Mouse (Mus musculus) kidney, postnatal 0 days (tissue): ENCODE measurements around the gene Ccdc81. TPM values are rescaled to one million over a fixed set of nuclear protein-coding genes. Genes with fewer than 3 reads are reported as not detected.

Experiments
- ATAC-seq: fragments of 200-750 bp; cut with Nextera tagmentation; replicated peaks from 2 replicates; pipeline ENCODE4 v1.8.0; 2017; ENCODE audit warnings: low read depth, moderate number of reproducible peaks, moderate TSS enrichment, moderate library complexity; ENCODE audit not compliant: low FRiP score
- DNase-seq: peaks from one replicate; pipeline ENCODE4 v3.0.0-alpha.2; 2016; ENCODE audit warnings: low spot score
- H3K27ac ChIP-seq: fragments of 300-500 bp; sonication (generic); 2 replicates; pipeline ENCODE4 v1.5.1; 2014; ENCODE audit warnings: mild to moderate bottlenecking
- H3K27me3 ChIP-seq: fragments of 300-500 bp; sonication (generic); 2 replicates; pipeline ENCODE4 v1.6.1; 2014; ENCODE audit warnings: low read length, mixed read lengths; ENCODE audit not compliant: insufficient read depth
- H3K36me3 ChIP-seq: fragments of 300-500 bp; sonication (generic); 2 replicates; pipeline ENCODE4 v1.6.1; 2014; ENCODE audit warnings: low read length, mixed read lengths; ENCODE audit not compliant: insufficient read depth
- H3K4me1 ChIP-seq: fragments of 300-500 bp; sonication (generic); replicated peaks from 2 replicates; pipeline ENCODE4 v1.6.1; 2014; ENCODE audit warnings: antibody characterized with exemption, low read length, mixed read lengths; ENCODE audit not compliant: insufficient read depth
- H3K4me2 ChIP-seq: fragments of 300-500 bp; sonication (generic); 2 replicates; pipeline ENCODE4 v1.6.1; 2014; ENCODE audit warnings: mild to moderate bottlenecking, low read length, moderate library complexity, mixed read lengths
- H3K4me3 ChIP-seq: fragments of 300-500 bp; sonication (generic); replicated peaks from 2 replicates; pipeline ENCODE4 v1.5.1; 2014; ENCODE audit warnings: low read depth, low read length
- H3K9ac ChIP-seq: fragments of 300-500 bp; sonication (generic); 2 replicates; pipeline ENCODE4 v1.6.1; 2014; ENCODE audit warnings: low read depth, low read length
- H3K9me3 ChIP-seq: fragments of 300-500 bp; sonication (generic); replicated peaks from 2 replicates; pipeline ENCODE4 v1.6.1; 2016; ENCODE audit warnings: low read length, inconsistent platforms, mixed read lengths
- CTCF ChIP-seq: IDR thresholded peaks from 2 replicates; pipeline ENCODE4 v1.5.1; 2016; ENCODE audit warnings: antibody characterized with exemption, low read depth, mild to moderate bottlenecking, moderate library complexity
- WGBS: fragments of 180-500 bp; shearing (Covaris S2); extraction: QIAGEN DNeasy Blood & Tissue Kit; methylation state at CpG from one replicate; pipeline ENCODE4 v1.1.7; 2014; 5-methylcytosine and 5-hydroxymethylcytosine counted together
- polyA plus RNA-seq: library from polyadenylated mRNA; unstranded; fragments of >200 nt; fragmentation: Nextera tagmentation; extraction: Ambion mirVana; gene quantifications from 2 replicates; pipeline ENCODE4 v1.2.1, GENCODE M21; 2015

Ccdc81 gene
- polyA plus RNA-seq, 1 experiment from 2014 or later, result 0.21 TPM

- WGBS, result 50% methylated on average over 10 of the region's 10 CpGs
- no peak overlapping the region for H3K4me2 ChIP-seq
- H3K9ac ChIP-seq, result no peak overlapping the region
- no peak overlapping the region for H3K27ac ChIP-seq
- H3K9me3 ChIP-seq, result no peaks in the 10 kb centered on the region
- DNase-seq (peak; percentile 39), ATAC-seq (no peak)
- no peaks in the 10 kb centered on the region for H3K27me3 ChIP-seq
- no peaks in the 10 kb centered on the region for H3K36me3 ChIP-seq
- no peaks in the 10 kb centered on the region for H3K4me1 ChIP-seq
- no peak for TF ChIP-seq CTCF
- no peak overlapping the region for H3K4me3 ChIP-seq
Observed at GRCm38 (mm10) chr7:89852158-89853095, 51.0 kb downstream of the Ccdc81 start.

DNA sequence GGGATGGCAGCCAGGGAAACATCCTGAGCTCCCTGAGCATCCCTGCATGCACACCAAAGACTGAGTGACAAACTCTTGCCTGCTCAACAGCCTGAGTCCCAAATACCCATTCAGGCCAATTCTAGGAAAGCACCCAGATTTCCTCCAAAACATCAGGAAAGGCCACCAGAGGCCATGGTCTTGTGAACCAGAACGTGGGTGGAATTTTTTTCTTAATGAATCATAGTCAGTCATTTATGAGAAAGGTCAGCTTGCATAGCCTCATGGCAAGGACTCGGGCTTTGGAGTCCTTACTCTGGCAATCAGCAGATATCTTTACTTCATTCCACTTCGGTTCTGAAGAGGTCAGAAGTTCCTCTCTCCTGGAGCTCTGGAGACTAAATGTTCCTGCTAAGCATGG, 52.9 kb downstream of the Ccdc81 start:
- Histone ChIP-seq H3K9me3 (no peaks in the 10 kb centered on the region), H3K4me3 (no peak overlapping the region), H3K4me1 (no peaks in the 10 kb centered on the region), H3K36me3 (no peaks in the 10 kb centered on the region), H3K4me2 (no peak overlapping the region), H3K9ac (no peak overlapping the region), H3K27me3 (no peaks in the 10 kb centered on the region), H3K27ac (no peak overlapping the region)
- DNase-seq, result no peak
- no peak for ATAC-seq
- whole genome bisulfite sequencing, result 56% methylated on average over 3 of the region's 3 CpGs
- no peak for TF ChIP-seq CTCF

GRCm38 (mm10) chr7:89845669-89846068, 57.8 kb downstream of the Ccdc81 start:
- Histone ChIP-seq H3K4me2 (no peak overlapping the region), H3K4me3 (no peak overlapping the region), H3K27me3 (no peaks in the 10 kb centered on the region; the same call in 1 of the 2 replicates), H3K9ac (no peak overlapping the region), H3K27ac (no peak overlapping the region), H3K4me1 (no peaks in the 10 kb centered on the region), H3K36me3 (no peaks in the 10 kb centered on the region), H3K9me3 (no peaks in the 10 kb centered on the region)
- ATAC-seq (no peak), DNase-seq (no peak)
- WGBS, result 74% methylated on average over 4 of the region's 4 CpGs
- no peak for TF ChIP-seq CTCF

GRCm38 (mm10) chr7:89843533-89843932, 59.9 kb downstream of the Ccdc81 start:
- no peak overlapping the region for H3K27ac ChIP-seq
- no peak for ATAC-seq
- no peaks in the 10 kb centered on the region; the same call in 1 of the 2 replicates for H3K27me3 ChIP-seq
- H3K4me1 ChIP-seq, result no peaks in the 10 kb centered on the region
- H3K36me3 ChIP-seq, result no peaks in the 10 kb centered on the region
- H3K9ac ChIP-seq, result no peak overlapping the region
- TF ChIP-seq CTCF, result peak; percentile 73
- H3K4me2 ChIP-seq, result no peak overlapping the region
- WGBS, result 32% methylated on average over 6 of the region's 6 CpGs
- H3K4me3 ChIP-seq, result no peak overlapping the region
- peak; percentile 55 for DNase-seq
- H3K9me3 ChIP-seq, result no peaks in the 10 kb centered on the region

DNA sequence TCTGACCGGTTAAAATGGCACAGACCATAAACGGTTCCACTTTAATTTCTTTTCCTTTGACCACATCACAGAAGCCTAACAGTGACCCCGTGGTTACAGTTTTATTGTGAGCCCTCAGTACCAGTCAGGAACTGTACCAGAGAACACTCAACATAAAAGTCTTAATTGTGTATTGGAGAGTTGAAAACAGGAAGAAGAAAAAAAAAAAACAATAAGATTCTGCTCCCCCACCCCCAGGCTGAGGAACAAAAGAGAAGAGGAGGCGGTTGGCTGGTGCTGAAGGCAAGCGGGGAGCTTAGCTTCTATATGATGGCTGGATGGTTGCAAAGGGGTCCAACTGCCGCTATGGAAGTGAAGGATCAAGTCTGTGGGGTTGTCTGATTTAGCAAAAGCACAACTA, 60.3 kb downstream of the Ccdc81 start:
- Histone ChIP-seq H3K4me3 (no peak overlapping the region), H3K36me3 (no peaks in the 10 kb centered on the region), H3K4me1 (no peaks in the 10 kb centered on the region), H3K27me3 (no peaks in the 10 kb centered on the region; the same call in 1 of the 2 replicates), H3K4me2 (no peak overlapping the region), H3K27ac (no peak overlapping the region), H3K9me3 (no peaks in the 10 kb centered on the region), H3K9ac (no peak overlapping the region)
- DNase-seq, result no peak
- no peak for TF ChIP-seq CTCF
- no peak for ATAC-seq
- WGBS, result 59% methylated on average over 6 of the region's 6 CpGs

GRCm38 (mm10) chr7:89842404-89842715, 61.1 kb downstream of the Ccdc81 start:
- Histone ChIP-seq H3K4me3 (no peak overlapping the region), H3K27ac (no peak overlapping the region), H3K27me3 (no peaks in the 10 kb centered on the region; the same call in 1 of the 2 replicates), H3K9me3 (no peaks in the 10 kb centered on the region), H3K9ac (no peak overlapping the region), H3K4me1 (no peaks in the 10 kb centered on the region), H3K4me2 (no peak overlapping the region), H3K36me3 (no peaks in the 10 kb centered on the region)
- 82% methylated on average over 5 of the region's 5 CpGs for WGBS
- DNase-seq (no peak), ATAC-seq (no peak)
- no peak for TF ChIP-seq CTCF
